Mouse (Mus musculus) kidney, adult 8-10 months (tissue): Measurements from ENCODE around the gene Ranbp17.

Experiments used
- DNase-seq, 2 experiments: peaks; one replicate each; pipeline ENCODE4 v3.0.0; 2022

Gene Ranbp17

GRCm38 (mm10) chr11:33399346-33399745 is 114.2 kb downstream of the Ranbp17 start:
- DNase-seq = no peak

GRCm38 (mm10) chr11:33398701-33399100 is 114.8 kb downstream of the Ranbp17 start:
- DNase-seq = no peak

GRCm38 (mm10) chr11:33396275-33396674 is 117.3 kb downstream of the Ranbp17 start:
- no peak for DNase-seq

- no peak for DNase-seq
Observed at GRCm38 (mm10) chr11:33394093-33394492, 119.5 kb downstream of the Ranbp17 start.

- DNase-seq = no peak
Observed at GRCm38 (mm10) chr11:33388685-33389084, 124.9 kb downstream of the Ranbp17 start.

GRCm38 (mm10) chr11:33361867-33362266 is 151.7 kb downstream of the Ranbp17 start:
- DNase-seq = no peak

- no peak for DNase-seq
Observed at GRCm38 (mm10) chr11:33349269-33349668, 164.3 kb downstream of the Ranbp17 start.

- no peak for DNase-seq
Observed at GRCm38 (mm10) chr11:33342061-33342460, 171.5 kb downstream of the Ranbp17 start.

- no peak for DNase-seq
Observed at GRCm38 (mm10) chr11:33336552-33337121, 176.9 kb downstream of the Ranbp17 start.

GRCm38 (mm10) chr11:33335616-33336015 is 177.9 kb downstream of the Ranbp17 start:
- DNase-seq = no peak

- no peak for DNase-seq
Observed at GRCm38 (mm10) chr11:33332137-33332536, 181.4 kb downstream of the Ranbp17 start.

- no peak for DNase-seq
Observed at GRCm38 (mm10) chr11:33319006-33319611, 194.4 kb downstream of the Ranbp17 start.

- DNase-seq = no peak
Observed at GRCm38 (mm10) chr11:33309566-33309965, 204.0 kb downstream of the Ranbp17 start.

GRCm38 (mm10) chr11:33300859-33301258 is 212.7 kb downstream of the Ranbp17 start:
- no peak for DNase-seq

GRCm38 (mm10) chr11:33299371-33299770 is 214.2 kb downstream of the Ranbp17 start:
- no peak for DNase-seq

- DNase-seq = no peak
Observed at GRCm38 (mm10) chr11:33297121-33297520, 216.4 kb downstream of the Ranbp17 start.

GRCm38 (mm10) chr11:33295422-33295821 is 218.1 kb downstream of the Ranbp17 start:
- DNase-seq = no peak

GRCm38 (mm10) chr11:33294063-33294462 is 219.5 kb downstream of the Ranbp17 start:
- DNase-seq = no peak

- no peak for DNase-seq
Observed at GRCm38 (mm10) chr11:33278571-33278970, 235.0 kb downstream of the Ranbp17 start.

GRCm38 (mm10) chr11:33276637-33277036 is 236.9 kb downstream of the Ranbp17 start, which contains the start of gene Gm12117:
Gene Gm12117 (minus strand): TSS chr11:33276737.
- DNase-seq = no peak

- DNase-seq = no peak
Observed at GRCm38 (mm10) chr11:33274816-33275215, 238.7 kb downstream of the Ranbp17 start.

GRCm38 (mm10) chr11:33274294-33274693 is 239.3 kb downstream of the Ranbp17 start:
- DNase-seq = no peak

- DNase-seq = no peak
Observed at GRCm38 (mm10) chr11:33240295-33240694, 273.3 kb downstream of the Ranbp17 start.

GRCm38 (mm10) chr11:33234134-33234533 is 279.4 kb downstream of the Ranbp17 start:
- no peak for DNase-seq

- DNase-seq = no peak
Observed at GRCm38 (mm10) chr11:33232056-33232455, 281.5 kb downstream of the Ranbp17 start.
